Mouse (Mus musculus) liver, embryonic 15.5 days (tissue): ENCODE measurements around the gene Col15a1. TPM values are rescaled to one million over a fixed set of nuclear protein-coding genes. Genes with fewer than 3 reads are reported as not detected.

Source experiments
- ATAC-seq: fragments of 200-750 bp; cut with Nextera tagmentation; 2 replicates; pipeline ENCODE4 v1.8.0; 2017; ENCODE audit warnings: moderate number of reproducible peaks, mild to moderate bottlenecking, moderate library complexity; ENCODE audit not compliant: insufficient read depth
- H3K27ac ChIP-seq: fragments of 300-500 bp; sonication (generic); replicated peaks from 2 replicates; pipeline ENCODE4 v1.5.1; 2015; ENCODE audit warnings: mild to moderate bottlenecking, inconsistent platforms
- H3K27me3 ChIP-seq: fragments of 300-500 bp; sonication (generic); 2 replicates; pipeline ENCODE4 v1.6.1; 2015; ENCODE audit warnings: mild to moderate bottlenecking, inconsistent platforms
- H3K36me3 ChIP-seq: fragments of 300-500 bp; sonication (generic); replicated peaks from 2 replicates; pipeline ENCODE4 v1.6.1; 2015; ENCODE audit warnings: moderate library complexity, mild to moderate bottlenecking, inconsistent platforms
- H3K4me1 ChIP-seq: fragments of 300-500 bp; sonication (generic); replicated peaks from 2 replicates; pipeline ENCODE4 v1.6.1; 2015; ENCODE audit warnings: inconsistent platforms
- H3K4me2 ChIP-seq: fragments of 300-500 bp; sonication (generic); 2 replicates; pipeline ENCODE4 v1.6.1; 2015; ENCODE audit warnings: moderate library complexity, mild to moderate bottlenecking, inconsistent platforms
- H3K4me3 ChIP-seq: fragments of 300-500 bp; sonication (generic); replicated peaks from 2 replicates; pipeline ENCODE4 v1.5.1; 2015; ENCODE audit warnings: mild to moderate bottlenecking, inconsistent platforms
- H3K9ac ChIP-seq: fragments of 300-500 bp; sonication (generic); 2 replicates; pipeline ENCODE4 v1.6.1; 2015; ENCODE audit warnings: moderate library complexity, mild to moderate bottlenecking, inconsistent platforms
- H3K9me3 ChIP-seq: fragments of 300-500 bp; sonication (generic); replicated peaks from 2 replicates; pipeline ENCODE4 v1.6.1; 2016; ENCODE audit warnings: inconsistent platforms
- WGBS: fragments of 180-500 bp; shearing (Covaris S2); methylation state at CpG from one replicate; pipeline ENCODE4 v1.1.7; 2015; ENCODE audit warnings: mixed read lengths; ENCODE audit not compliant: insufficient replicate concordance; 5-methylcytosine and 5-hydroxymethylcytosine counted together
- polyA plus RNA-seq: library from polyadenylated mRNA; unstranded; fragments of >200 nt; fragmentation: Nextera tagmentation; extraction: Ambion mirVana; gene quantifications from 2 replicates; pipeline ENCODE4 v1.2.1, GENCODE M21; 2015

Col15a1 gene
- polyA plus RNA-seq, 1 experiment from 2014 or later = 0.53 TPM

- no peak for ATAC-seq
- WGBS = 72% methylated on average over 4 of the region's 4 CpGs
- no peaks in the 10 kb centered on the region for H3K27me3 ChIP-seq
These were observed 80.3 kb downstream of the Col15a1 start for GRCm38 (mm10) chr4:47288306-47288705.

GRCm38 (mm10) chr4:47289526-47289925 is 81.6 kb downstream of the Col15a1 start:
- ATAC-seq = no peak
- Histone ChIP-seq H3K9ac (no peak overlapping the region), H3K4me3 (no peak overlapping the region), H3K4me2 (no peak overlapping the region), H3K27me3 (no peaks in the 10 kb centered on the region), H3K9me3 (no peaks in the 10 kb centered on the region), H3K36me3 (no peaks in the 10 kb centered on the region), H3K27ac (no peak overlapping the region), H3K4me1 (peaks cover 35% of the 10 kb centered on the region)
- WGBS = 82% methylated on average over 3 of the region's 3 CpGs

More at GRCm38 (mm10) chr4:47288306-47288705, 80.3 kb downstream of the Col15a1 start:
- no peak overlapping the region for H3K4me3 ChIP-seq
- no peak overlapping the region for H3K4me2 ChIP-seq
- H3K4me1 ChIP-seq = peaks cover 26% of the 10 kb centered on the region
- no peaks in the 10 kb centered on the region for H3K9me3 ChIP-seq
- H3K36me3 ChIP-seq = no peaks in the 10 kb centered on the region
- no peak overlapping the region for H3K9ac ChIP-seq
- no peak overlapping the region for H3K27ac ChIP-seq

- Histone ChIP-seq H3K4me3 (no peak overlapping the region), H3K27ac (no peak overlapping the region), H3K4me2 (no peak overlapping the region), H3K9ac (no peak overlapping the region), H3K36me3 (no peaks in the 10 kb centered on the region), H3K27me3 (no peaks in the 10 kb centered on the region), H3K9me3 (no peaks in the 10 kb centered on the region), H3K4me1 (peaks cover 40% of the 10 kb centered on the region)
- WGBS = 23% methylated on average over 2 of the region's 2 CpGs
- ATAC-seq = no peak
These were observed 82.5 kb downstream of the Col15a1 start for GRCm38 (mm10) chr4:47290448-47290847.

GRCm38 (mm10) chr4:47291013-47291412 is 83.1 kb downstream of the Col15a1 start:
- H3K9me3 ChIP-seq = no peaks in the 10 kb centered on the region
- no peak overlapping the region for H3K9ac ChIP-seq
- H3K27me3 ChIP-seq = no peaks in the 10 kb centered on the region
- H3K36me3 ChIP-seq = no peaks in the 10 kb centered on the region
- peaks cover 42% of the 10 kb centered on the region for H3K4me1 ChIP-seq
- no peak overlapping the region for H3K27ac ChIP-seq
- no peak overlapping the region for H3K4me3 ChIP-seq
- 50% methylated on average over 1 of the region's 1 CpGs for WGBS
- H3K4me2 ChIP-seq = no peak overlapping the region
- no peak for ATAC-seq

GRCm38 (mm10) chr4:47292956-47293355 is 85.0 kb downstream of the Col15a1 start:
- 0 out of 2 replicates have a peak overlapping the region, but pooled peaks have one; percentile 72 for H3K4me2 ChIP-seq
- peaks cover 53% of the 10 kb centered on the region for H3K4me1 ChIP-seq
- H3K27ac ChIP-seq = peak overlapping the region; percentile 93
- H3K27me3 ChIP-seq = no peaks in the 10 kb centered on the region
- H3K4me3 ChIP-seq = no peak overlapping the region
- no peaks in the 10 kb centered on the region for H3K36me3 ChIP-seq
- WGBS = 68% methylated on average over 4 of the region's 4 CpGs
- no peaks in the 10 kb centered on the region for H3K9me3 ChIP-seq
- no peak overlapping the region for H3K9ac ChIP-seq
- no peak for ATAC-seq

GRCm38 (mm10) chr4:47293771-47294543 is 86.0 kb downstream of the Col15a1 start:
- no peaks in the 10 kb centered on the region for H3K27me3 ChIP-seq
- peak; percentile 92 for ATAC-seq
- peak overlapping the region; percentile 93 for H3K27ac ChIP-seq
- H3K4me2 ChIP-seq = peak overlapping the region; percentile 72
- peak overlapping the region; percentile 29 for H3K4me3 ChIP-seq
- peaks cover 53% of the 10 kb centered on the region for H3K4me1 ChIP-seq
- WGBS = 19% methylated on average over 16 of the region's 16 CpGs
- H3K9me3 ChIP-seq = no peaks in the 10 kb centered on the region; the same call in 1 of the 2 replicates
- H3K9ac ChIP-seq = peak overlapping the region; percentile 55
- no peaks in the 10 kb centered on the region for H3K36me3 ChIP-seq

GRCm38 (mm10) chr4:47294544-47295070 is 86.6 kb downstream of the Col15a1 start:
- H3K36me3 ChIP-seq = no peaks in the 10 kb centered on the region
- peak overlapping the region; percentile 29 for H3K4me3 ChIP-seq
- H3K9ac ChIP-seq = peak overlapping the region; percentile 55
- peak overlapping the region; percentile 72 for H3K4me2 ChIP-seq
- H3K4me1 ChIP-seq = peaks cover 53% of the 10 kb centered on the region
- 18% methylated on average over 7 of the region's 7 CpGs for WGBS
- ATAC-seq = peak; percentile 88
- H3K27me3 ChIP-seq = no peaks in the 10 kb centered on the region
- H3K27ac ChIP-seq = peak overlapping the region; percentile 93
- H3K9me3 ChIP-seq = no peaks in the 10 kb centered on the region; the same call in 1 of the 2 replicates

- Histone ChIP-seq H3K27ac (peak overlapping the region; percentile 93), H3K4me1 (peaks cover 51% of the 10 kb centered on the region), H3K27me3 (no peaks in the 10 kb centered on the region), H3K9me3 (no peaks in the 10 kb centered on the region; the same call in 1 of the 2 replicates), H3K36me3 (no peaks in the 10 kb centered on the region), H3K4me3 (no peak overlapping the region), H3K4me2 (peak overlapping the region; percentile 72; the same call in 1 of the 2 replicates), H3K9ac (no peak overlapping the region)
- ATAC-seq = peak; percentile 42
- WGBS = 33% methylated on average over 3 of the region's 3 CpGs
These were observed 87.6 kb downstream of the Col15a1 start for GRCm38 (mm10) chr4:47295547-47295946.

GRCm38 (mm10) chr4:47300701-47301100 is 92.7 kb downstream of the Col15a1 start:
- Histone ChIP-seq H3K27me3 (no peaks in the 10 kb centered on the region), H3K4me2 (no peak overlapping the region), H3K9ac (no peak overlapping the region), H3K4me1 (peaks cover 24% of the 10 kb centered on the region), H3K36me3 (no peaks in the 10 kb centered on the region), H3K4me3 (no peak overlapping the region), H3K27ac (no peak overlapping the region), H3K9me3 (no peaks in the 10 kb centered on the region; the same call in 1 of the 2 replicates)
- ATAC-seq = no peak
- WGBS = 65% methylated on average over 2 of the region's 2 CpGs

- Histone ChIP-seq H3K36me3 (no peaks in the 10 kb centered on the region), H3K9ac (no peak overlapping the region), H3K9me3 (no peaks in the 10 kb centered on the region; the same call in 1 of the 2 replicates), H3K4me3 (no peak overlapping the region), H3K4me2 (no peak overlapping the region), H3K4me1 (peaks cover 11% of the 10 kb centered on the region), H3K27ac (0 out of 2 replicates have a peak overlapping the region, but pooled peaks have one; percentile 3), H3K27me3 (no peaks in the 10 kb centered on the region)
- WGBS = 15% methylated on average over 7 of the region's 7 CpGs
- ATAC-seq = 0 out of 2 replicates have a peak, but pooled peaks have one; percentile 25
These were observed 94.6 kb downstream of the Col15a1 start for GRCm38 (mm10) chr4:47302610-47303009.

GRCm38 (mm10) chr4:47303340-47303998 is 95.5 kb downstream of the Col15a1 start:
- 29% methylated on average over 5 of the region's 5 CpGs for WGBS
- 0 out of 2 replicates have a peak overlapping the region, but pooled peaks have one; percentile 3 for H3K27ac ChIP-seq

More at GRCm38 (mm10) chr4:47303340-47303998, 95.5 kb downstream of the Col15a1 start:
- Histone ChIP-seq H3K9ac (no peak overlapping the region), H3K9me3 (no peaks in the 10 kb centered on the region; the same call in 1 of the 2 replicates), H3K4me3 (no peak overlapping the region), H3K4me2 (0 out of 2 replicates have a peak overlapping the region, but pooled peaks have one; percentile 4), H3K36me3 (no peaks in the 10 kb centered on the region), H3K27me3 (no peaks in the 10 kb centered on the region), H3K4me1 (peaks cover 10% of the 10 kb centered on the region)
- ATAC-seq = no peak
